Mouse (Mus musculus): Measurements from ENCODE around the gene Acot4. TPM values are rescaled to one million over a fixed set of nuclear protein-coding genes. Genes with fewer than 3 reads are reported as not detected.
A peak's percentile ranks its signal among the peaks of the same experiment; 100 is the strongest.
"Not testable (repeated sequence)": the region's sequence is repeated elsewhere in the genome, so short reads cannot be mapped to it uniquely, and the experiment has no call there.

Gene Acot4
- 1 to 10 TPM in 1 of 2 experiments, under 1 TPM in 1; 0.94 to 1.5 TPM for total RNA-seq (2021)

DNA sequence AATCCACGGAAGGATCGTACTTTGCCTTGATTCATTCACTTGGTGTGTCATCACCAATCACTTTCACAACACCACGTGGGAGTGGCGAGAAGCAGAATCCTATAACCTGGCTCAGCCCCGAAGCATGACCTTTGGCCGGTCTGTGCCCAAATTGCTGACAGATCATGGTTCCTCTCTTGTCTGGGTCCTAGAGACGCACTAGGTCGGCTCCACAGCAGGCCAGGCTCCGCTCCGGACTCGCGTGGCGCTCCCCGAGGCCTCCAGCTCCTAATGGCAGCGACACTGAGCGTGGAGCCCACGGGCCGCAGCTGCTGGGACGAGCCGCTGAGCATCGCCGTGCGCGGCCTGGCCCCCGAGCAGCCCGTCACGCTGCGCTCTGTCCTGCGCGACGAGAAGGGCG lies at the start of gene Acot4:
TSS of gene Acot4 (plus strand) at position 139 of the 400 bp plus-strand sequence.
- intact Hi-C loops (cut with DNase I) = loop anchor here (10.0 kb wide), 1 partner anchor 323 kb away; no protein-coding TSS in a partner anchor

DNA sequence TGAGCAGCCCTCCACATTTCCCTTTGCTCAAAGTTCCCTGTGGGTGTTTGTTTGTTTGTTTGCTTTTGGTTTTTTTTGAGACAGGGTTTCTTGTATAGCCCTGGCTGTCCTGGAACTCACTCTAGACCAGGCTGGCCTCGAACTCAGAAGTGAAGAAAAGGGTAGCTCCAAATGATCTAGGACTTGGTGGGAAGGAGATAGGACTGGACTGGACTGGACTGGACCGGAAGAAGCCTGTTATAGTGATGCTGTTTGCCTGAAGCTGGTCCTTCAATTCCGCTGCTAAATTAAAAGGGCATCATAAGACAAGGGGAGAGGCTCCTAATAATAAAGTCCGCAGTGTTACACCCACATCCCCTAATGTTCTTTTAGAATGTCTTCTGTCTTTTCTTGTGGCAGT lies 49.7 kb upstream of the Acot4 start:
- no peak for DNase-seq (ENCODE audit: low spot score)
- intact Hi-C loops (cut with DNase I) = loop anchor here (2.0 to 5.0 kb wide), 2 partner anchors 20 to 44 kb away; partner anchors contain the start of gene Acot1

More for the DNA sequence above, at the start of gene Acot4:
- DNase-seq (ENCODE audit: low spot score) = not testable (repeated sequence)

GRCm38 (mm10) chr12:83989378-83989777 lies 48.8 kb upstream of the Acot4 start:
- intact Hi-C loops (cut with DNase I) = loop anchor here (2.0 to 5.0 kb wide), 2 partner anchors 19 to 43 kb away; partner anchors contain the start of gene Acot1
- DNase-seq (ENCODE audit: low spot score) = no peak

- intact Hi-C loops (cut with DNase I) = no loop called here
- no peak for DNase-seq (ENCODE audit: low spot score)
Measured at GRCm38 (mm10) chr12:83997221-83997620, 41.0 kb upstream of the Acot4 start.

GRCm38 (mm10) chr12:83998341-83999107 lies 39.7 kb upstream of the Acot4 start:
- intact Hi-C loops (cut with DNase I) = no loop called here
- DNase-seq (ENCODE audit: low spot score) = no peak

- intact Hi-C loops (cut with DNase I) = not testable (repeated sequence)
- DNase-seq (ENCODE audit: low spot score) = peak; percentile 8
Measured at GRCm38 (mm10) chr12:83999237-83999636, 38.9 kb upstream of the Acot4 start.

- DNase-seq (ENCODE audit: low spot score) = no peak
- intact Hi-C loops (cut with DNase I) = no loop called here
Measured at GRCm38 (mm10) chr12:84000418-84000817, 37.8 kb upstream of the Acot4 start.

GRCm38 (mm10) chr12:84003866-84004265 lies 34.3 kb upstream of the Acot4 start:
- intact Hi-C loops (cut with DNase I) = no loop called here
- DNase-seq (ENCODE audit: low spot score) = no peak

GRCm38 (mm10) chr12:84008251-84008650 lies 29.9 kb upstream of the Acot4 start:
- no peak for DNase-seq (ENCODE audit: low spot score)
- intact Hi-C loops (cut with DNase I) = loop anchor here (2.0 kb wide), 1 partner anchor 19 kb away; no protein-coding TSS in a partner anchor

- intact Hi-C loops (cut with DNase I) = loop anchor here (2.0 kb wide), 1 partner anchor 20 kb away; no protein-coding TSS in a partner anchor
- DNase-seq (ENCODE audit: low spot score) = no peak
Measured at GRCm38 (mm10) chr12:84008729-84009128, 29.4 kb upstream of the Acot4 start.

DNA sequence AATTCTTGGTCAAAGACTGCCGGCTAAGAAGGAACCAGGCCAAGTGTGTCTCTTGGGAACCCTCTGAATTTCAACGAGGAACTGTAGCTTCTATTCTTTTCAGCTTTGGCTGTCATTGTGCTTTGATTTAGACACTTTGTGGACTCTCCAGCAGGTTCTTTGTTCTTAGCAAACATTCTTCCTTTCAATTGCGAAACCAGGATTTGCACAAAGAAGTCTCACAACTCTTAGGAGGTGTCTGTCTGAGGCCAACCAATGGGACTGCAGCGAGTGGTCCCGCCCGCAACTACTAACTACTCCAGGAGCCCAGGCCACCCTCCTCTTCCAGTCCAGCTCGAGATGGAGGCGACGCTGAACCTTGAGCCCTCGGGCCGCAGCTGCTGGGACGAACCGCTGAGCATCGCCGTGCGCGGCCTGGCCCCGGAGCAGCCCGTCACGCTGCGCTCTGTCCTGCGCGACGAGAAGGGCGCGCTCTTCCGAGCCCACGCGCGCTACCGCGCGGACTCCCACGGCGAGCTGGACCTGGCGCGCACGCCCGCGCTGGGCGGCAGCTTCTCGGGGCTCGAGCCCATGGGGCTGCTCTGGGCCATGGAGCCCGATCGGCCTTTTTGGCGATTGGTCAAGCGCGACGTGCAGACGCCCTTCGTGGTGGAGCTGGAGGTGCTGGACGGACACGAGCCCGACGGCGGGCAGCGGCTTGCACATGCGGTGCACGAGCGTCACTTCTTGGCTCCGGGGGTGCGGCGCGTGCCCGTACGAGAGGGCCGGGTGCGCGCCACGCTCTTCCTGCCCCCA lies 28.8 kb upstream of the Acot4 start, which contains the start of gene Acot1:
TSS of gene Acot1 (plus strand) at position 320 of the 795 bp plus-strand sequence.
- peak; percentile 68 for DNase-seq (ENCODE audit: low spot score)
- intact Hi-C loops (cut with DNase I) = loop anchor here (2.0 kb wide), 1 partner anchor 21 kb away; no protein-coding TSS in a partner anchor

GRCm38 (mm10) chr12:84010201-84010600 lies 28.0 kb upstream of the Acot4 start:
- intact Hi-C loops (cut with DNase I) = no loop called here
- DNase-seq (ENCODE audit: low spot score) = no peak

- intact Hi-C loops (cut with DNase I) = no loop called here
- DNase-seq (ENCODE audit: low spot score) = peak; percentile 17
Measured at GRCm38 (mm10) chr12:84011251-84012040, 26.7 kb upstream of the Acot4 start.

- no peak for DNase-seq (ENCODE audit: low spot score)
- intact Hi-C loops (cut with DNase I) = no loop called here
Measured at GRCm38 (mm10) chr12:84013130-84013529, 25.0 kb upstream of the Acot4 start.

DNA sequence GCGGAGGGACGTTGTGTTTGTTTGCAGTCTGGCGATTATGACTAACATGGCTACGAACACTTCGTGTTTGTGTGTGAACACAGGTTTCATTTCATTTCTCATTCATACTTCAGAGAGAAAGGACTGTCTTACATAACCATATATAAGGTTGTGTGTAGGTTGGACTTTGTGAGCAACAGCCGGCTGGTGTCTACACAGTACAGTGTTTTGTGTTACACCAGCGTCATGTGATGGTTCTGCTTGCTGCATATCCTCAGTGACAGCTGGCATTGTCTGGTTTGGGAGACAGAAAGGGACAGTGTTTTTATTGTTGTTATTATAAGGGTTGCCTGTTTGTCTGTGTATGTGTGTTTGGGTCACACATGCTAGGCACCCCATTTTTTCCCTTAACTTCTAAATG lies 24.5 kb upstream of the Acot4 start:
- intact Hi-C loops (cut with DNase I) = no loop called here
- no peak for DNase-seq (ENCODE audit: low spot score)

GRCm38 (mm10) chr12:84020528-84020927 lies 17.7 kb upstream of the Acot4 start:
- intact Hi-C loops (cut with DNase I) = not testable (repeated sequence)
- peak; percentile 19 for DNase-seq (ENCODE audit: low spot score)

DNA sequence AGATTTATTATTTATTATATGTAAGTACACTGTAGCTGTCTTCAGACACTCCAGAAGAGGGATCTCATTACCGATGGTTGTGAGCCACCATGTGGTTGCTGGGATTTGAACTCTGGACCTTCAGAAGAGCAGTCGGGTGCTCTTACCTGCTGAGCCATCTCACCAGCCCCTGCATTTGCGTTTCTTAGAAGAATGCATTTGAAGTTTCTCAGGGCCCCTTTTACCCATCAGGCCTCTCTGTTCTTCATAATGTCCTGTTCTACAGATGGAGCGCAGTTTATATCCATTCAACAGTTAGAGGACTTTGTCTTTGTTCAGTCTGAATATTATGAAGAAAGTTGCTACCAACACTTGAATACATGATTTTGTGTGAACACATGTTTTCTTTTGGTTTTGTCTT lies 15.9 kb upstream of the Acot4 start:
- intact Hi-C loops (cut with DNase I) = not testable (repeated sequence)

DNA sequence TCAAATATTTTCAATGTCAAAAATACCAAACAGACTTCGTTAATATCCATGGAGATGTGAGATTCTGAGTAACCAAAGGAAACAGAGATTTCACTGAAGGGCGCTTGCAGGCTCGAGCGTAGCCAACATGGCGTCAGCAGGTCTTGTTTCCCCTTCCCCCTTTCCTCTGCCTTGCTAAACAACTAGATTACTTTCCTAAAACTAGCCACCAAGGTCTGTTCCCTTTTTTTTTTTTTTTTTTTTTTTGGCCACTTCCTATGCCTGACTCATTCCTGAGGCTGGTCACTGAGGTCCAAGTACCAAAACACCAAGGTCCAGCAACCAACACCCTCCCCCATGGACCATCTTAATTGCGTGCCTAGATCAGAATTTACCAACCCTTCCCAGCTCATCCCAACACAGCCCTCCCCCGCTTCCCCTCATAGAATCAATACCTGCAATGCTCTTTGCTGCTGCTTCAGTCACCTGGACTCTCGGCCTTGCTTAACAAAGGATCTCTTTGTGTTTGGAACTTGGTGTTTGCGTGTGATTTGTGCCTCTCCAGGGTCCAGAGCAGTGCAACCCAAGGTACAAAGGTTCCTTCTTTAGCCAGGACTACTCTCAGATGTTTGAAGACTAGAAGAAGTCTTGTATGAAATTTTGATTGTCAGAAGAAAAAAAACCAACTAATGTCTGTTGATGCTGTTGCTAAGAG lies 15.0 kb upstream of the Acot4 start:
- no peak for DNase-seq (ENCODE audit: low spot score)
- intact Hi-C loops (cut with DNase I) = no loop called here

More for the DNA sequence above, 15.9 kb upstream of the Acot4 start:
- not testable (repeated sequence) for DNase-seq (ENCODE audit: low spot score)

GRCm38 (mm10) chr12:84025888-84026287 lies 12.3 kb upstream of the Acot4 start:
- intact Hi-C loops (cut with DNase I) = no loop called here
- DNase-seq (ENCODE audit: low spot score) = no peak
